Mouse (Mus musculus): ENCODE data around the gene Cd80. TPM values are rescaled to one million over a fixed set of nuclear protein-coding genes. Genes with fewer than 3 reads are reported as not detected.

Gene Cd80
- polyA plus RNA-seq, 1 experiment: 0.33 TPM

- H3K36me3 ChIP-seq (ENCODE audit: control insufficient read depth, insufficient read depth, low read length): peaks cover 18% of the 10 kb centered on the region
Measured at GRCm38 (mm10) chr16:38447366-38447765, 8.0 kb upstream of the Cd80 start.

GRCm38 (mm10) chr16:38448458-38448857, 6.9 kb upstream of the Cd80 start:
- Histone ChIP-seq H3K27me3 (ENCODE audit: control insufficient read depth, insufficient read depth, low read length) (no peaks in the 10 kb centered on the region), H3K36me3 (ENCODE audit: control insufficient read depth, insufficient read depth, low read length) (peaks cover 18% of the 10 kb centered on the region), H3K27ac (ENCODE audit: insufficient read depth, low read depth, low read length) (no peak overlapping the region), H3K4me3 (ENCODE audit: low read depth, low read length) (no peak overlapping the region), H3K4me1 (ENCODE audit: control insufficient read depth, insufficient read depth, insufficient read length, low read length) (peaks cover 5% of the 10 kb centered on the region)
- 94% methylated on average over 12 of the region's 12 CpGs for WGBS
- TF ChIP-seq CTCF (IDR thresholded peaks at IDR 0.05; ENCODE audit: extremely low read depth, insufficient read length, insufficient replicate concordance, low read depth, low read length) (no peak), POLR2A (IDR thresholded peaks at IDR 0.05; ENCODE audit: low read depth, low read length) (no peak)

More at GRCm38 (mm10) chr16:38447366-38447765, 8.0 kb upstream of the Cd80 start:
- H3K27ac ChIP-seq (ENCODE audit: insufficient read depth, low read depth, low read length): no peak overlapping the region
- H3K27me3 ChIP-seq (ENCODE audit: control insufficient read depth, insufficient read depth, low read length): no peaks in the 10 kb centered on the region
- WGBS: 93% methylated on average over 21 of the region's 21 CpGs
- no peak overlapping the region for H3K4me3 ChIP-seq (ENCODE audit: low read depth, low read length)
- TF ChIP-seq POLR2A (IDR thresholded peaks at IDR 0.05; ENCODE audit: low read depth, low read length): no peak
- no peak for TF ChIP-seq CTCF (IDR thresholded peaks at IDR 0.05; ENCODE audit: extremely low read depth, insufficient read length, insufficient replicate concordance, low read depth, low read length)
- H3K4me1 ChIP-seq (ENCODE audit: control insufficient read depth, insufficient read depth, insufficient read length, low read length): peaks cover 5% of the 10 kb centered on the region

GRCm38 (mm10) chr16:38450707-38451106, 4.7 kb upstream of the Cd80 start:
- H3K4me3 ChIP-seq (ENCODE audit: low read depth, low read length): no peak overlapping the region
- 90% methylated on average over 7 of the region's 7 CpGs for WGBS
- TF ChIP-seq CTCF (IDR thresholded peaks at IDR 0.05; ENCODE audit: extremely low read depth, insufficient read length, insufficient replicate concordance, low read depth, low read length) (no peak), POLR2A (IDR thresholded peaks at IDR 0.05; ENCODE audit: low read depth, low read length) (no peak)

GRCm38 (mm10) chr16:38451421-38452205, 3.7 kb upstream of the Cd80 start:
- Histone ChIP-seq H3K4me3 (ENCODE audit: low read depth, low read length) (peak overlapping the region; percentile 92), H3K4me1 (ENCODE audit: control insufficient read depth, insufficient read depth, insufficient read length, low read length) (peaks cover 5% of the 10 kb centered on the region; the same call in 1 of the 2 replicates), H3K27me3 (ENCODE audit: control insufficient read depth, insufficient read depth, low read length) (no peaks in the 10 kb centered on the region), H3K27ac (ENCODE audit: insufficient read depth, low read depth, low read length) (peak overlapping the region; percentile 51; the same call in 1 of the 2 replicates), H3K36me3 (ENCODE audit: control insufficient read depth, insufficient read depth, low read length) (peaks cover 8% of the 10 kb centered on the region)
- TF ChIP-seq CTCF (IDR thresholded peaks at IDR 0.05; ENCODE audit: extremely low read depth, insufficient read length, insufficient replicate concordance, low read depth, low read length): no peak
- TF ChIP-seq POLR2A (IDR thresholded peaks at IDR 0.05; ENCODE audit: low read depth, low read length): no peak
- WGBS: 43% methylated on average over 12 of the region's 12 CpGs

More at GRCm38 (mm10) chr16:38450707-38451106, 4.7 kb upstream of the Cd80 start:
- Histone ChIP-seq H3K4me1 (ENCODE audit: control insufficient read depth, insufficient read depth, insufficient read length, low read length) (peaks cover 5% of the 10 kb centered on the region), H3K27me3 (ENCODE audit: control insufficient read depth, insufficient read depth, low read length) (no peaks in the 10 kb centered on the region), H3K36me3 (ENCODE audit: control insufficient read depth, insufficient read depth, low read length) (peaks cover 10% of the 10 kb centered on the region), H3K27ac (ENCODE audit: insufficient read depth, low read depth, low read length) (no peak overlapping the region)

- TF ChIP-seq CTCF (IDR thresholded peaks at IDR 0.05; ENCODE audit: extremely low read depth, insufficient read length, insufficient replicate concordance, low read depth, low read length) (no peak), POLR2A (IDR thresholded peaks at IDR 0.05; ENCODE audit: low read depth, low read length) (peak; percentile 77)
- peaks cover 5% of the 10 kb centered on the region; the same call in 1 of the 2 replicates for H3K36me3 ChIP-seq (ENCODE audit: control insufficient read depth, insufficient read depth, low read length)
- H3K27ac ChIP-seq (ENCODE audit: insufficient read depth, low read depth, low read length): peak within 1 kb of the TSS; percentile 82
- no peaks in the 10 kb centered on the region for H3K27me3 ChIP-seq (ENCODE audit: control insufficient read depth, insufficient read depth, low read length)
- peaks cover 5% of the 10 kb centered on the region; the same call in 1 of the 2 replicates for H3K4me1 ChIP-seq (ENCODE audit: control insufficient read depth, insufficient read depth, insufficient read length, low read length)
- peak within 1 kb of the TSS; percentile 92 for H3K4me3 ChIP-seq (ENCODE audit: low read depth, low read length)
- WGBS: 1% methylated on average over 45 of the region's 61 CpGs
Measured at GRCm38 (mm10) chr16:38452442-38453202, 2.7 kb upstream of the Cd80 start, which contains the start of gene Adprh. Adprh (minus strand) TSS chr16:38452703.

GRCm38 (mm10) chr16:38453203-38453553, 2.2 kb upstream of the Cd80 start:
- TF ChIP-seq POLR2A (IDR thresholded peaks at IDR 0.05; ENCODE audit: low read depth, low read length) (no peak), CTCF (IDR thresholded peaks at IDR 0.05; ENCODE audit: extremely low read depth, insufficient read length, insufficient replicate concordance, low read depth, low read length) (no peak)
- Histone ChIP-seq H3K27ac (ENCODE audit: insufficient read depth, low read depth, low read length) (peak overlapping the region; percentile 82), H3K4me1 (ENCODE audit: control insufficient read depth, insufficient read depth, insufficient read length, low read length) (peaks cover 5% of the 10 kb centered on the region; the same call in 1 of the 2 replicates), H3K27me3 (ENCODE audit: control insufficient read depth, insufficient read depth, low read length) (no peaks in the 10 kb centered on the region), H3K36me3 (ENCODE audit: control insufficient read depth, insufficient read depth, low read length) (peaks cover 4% of the 10 kb centered on the region; the same call in 1 of the 2 replicates), H3K4me3 (ENCODE audit: low read depth, low read length) (peak overlapping the region; percentile 92)
- 15% methylated on average over 3 of the region's 3 CpGs for WGBS

Data from small intestine, adult 2 months (tissue).